ENCODE assay signal across 9 mouse cellular contexts in the genomic region with DNA sequence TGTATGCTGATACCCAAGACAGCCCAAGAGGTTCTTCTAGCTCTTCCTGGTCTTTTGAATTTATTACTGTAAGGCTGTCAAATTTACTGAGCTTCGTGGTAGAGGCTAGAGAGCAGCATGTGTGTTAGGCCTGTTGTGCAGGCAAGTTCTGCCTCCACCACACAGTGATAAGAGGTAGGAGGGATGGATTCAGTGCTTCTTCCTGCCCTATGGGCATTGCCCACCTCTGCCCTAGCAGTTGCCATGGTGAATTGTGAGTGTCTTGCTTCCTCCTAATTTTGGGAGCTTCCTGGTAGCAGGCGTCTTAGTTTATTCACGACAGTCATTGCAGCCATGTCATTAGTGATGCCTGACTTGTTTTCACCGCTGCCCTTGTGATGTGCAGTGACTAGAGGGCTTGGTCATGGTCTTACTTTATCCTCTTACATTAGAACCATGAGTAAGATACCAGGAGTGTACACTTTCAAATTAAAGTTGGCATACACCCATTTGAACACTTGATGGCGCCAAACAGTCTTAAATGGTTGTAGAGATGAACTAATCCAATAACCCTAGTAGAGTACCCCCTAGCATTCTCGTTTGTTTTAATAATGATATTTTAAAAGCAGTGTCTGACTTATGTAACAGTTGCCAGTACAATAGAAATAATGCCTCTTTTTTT. TPM values are rescaled to one million over a fixed set of nuclear protein-coding genes. Genes with fewer than 3 reads are reported as not detected.
A peak's percentile ranks its signal among the peaks of the same experiment; 100 is the strongest.
DNase-seq lines count a peak whose midpoint lies in the region; ATAC-seq and TF ChIP-seq lines count a peak whose summit lies in the region.
"Had no signal": no experiment of that assay in that cellular context is flagged by ENCODE, and none has a peak within 500 bp of the region (broad histone marks: within the 10 kb centered on the region; RNA-seq: fewer than 3 reads in every experiment).

No protein-coding gene starts in this region.

- no peak overlapping the region for H3K9ac ChIP-seq in liver, postnatal 0 days (replicated peaks)

- no peak for DNase-seq in cerebellum, adult 11-12 months
- peak; percentile 8 to 24 for DNase-seq in spleen, adult 2 months (ENCODE audit: low read depth in 1 of 2, low spot score in 2 of 2)
- no peak for DNase-seq in spleen, adult 12 weeks (ENCODE audit: low spot score)
- peak; percentile 33 for DNase-seq in hindlimb bud, embryonic 11.5 days (ENCODE audit: extremely low spot score, low read depth, low spot score)
- no peak for DNase-seq in liver, postnatal 0 days

- H3K27me3 ChIP-seq in spleen, adult 2 months (ENCODE audit: control insufficient read depth, insufficient read depth, low read length) = no peaks in the 10 kb centered on the region
- no peaks in the 10 kb centered on the region for H3K27me3 ChIP-seq in liver, postnatal 0 days (ENCODE audit: insufficient read depth, low read length)

- 43% methylated on average over 6 of the region's 6 CpGs for WGBS in spleen, adult 2 months
- 40% methylated on average over 6 of the region's 6 CpGs for WGBS in liver, postnatal 0 days (ENCODE audit: insufficient replicate concordance)

- peak; percentile 66; the same call in 1 of the 2 replicates for ATAC-seq in cerebellum, adult (ENCODE audit: insufficient number of reproducible peaks, low FRiP score, low TSS enrichment)
- peak; percentile 80 for ATAC-seq in common myeloid progenitor, adult 5-6 weeks (replicated peaks; ENCODE audit: low read depth, poor library complexity, severe bottlenecking)
- no peak for ATAC-seq in liver, postnatal 0 days
- peak; percentile 70; the same call in 1 of the 2 replicates for ATAC-seq in neutrophil, adult 5-6 weeks (ENCODE audit: extremely low read depth, insufficient number of reproducible peaks, low FRiP score, poor library complexity, severe bottlenecking)

- H3K4me2 ChIP-seq in liver, postnatal 0 days (ENCODE audit: low read depth, low read length) = no peak overlapping the region

- TF ChIP-seq CTCF in spleen, adult 2 months (IDR thresholded peaks at IDR 0.05; ENCODE audit: extremely low read depth, insufficient read depth, insufficient read length, insufficient replicate concordance) = no peak
- peak; percentile 68 for TF ChIP-seq CTCF in liver, postnatal 0 days (IDR thresholded peaks at IDR 0.05; ENCODE audit: low read depth)

- H3K4me1 ChIP-seq in spleen, adult 2 months (ENCODE audit: control insufficient read depth, insufficient read depth, insufficient read length) = no peaks in the 10 kb centered on the region
- H3K4me1 ChIP-seq in liver, postnatal 0 days (ENCODE audit: insufficient read depth) = no peaks in the 10 kb centered on the region

- no peak overlapping the region for H3K27ac ChIP-seq in spleen, adult 2 months (ENCODE audit: insufficient read depth, low read length)
- no peak overlapping the region for H3K27ac ChIP-seq in liver, postnatal 0 days (ENCODE audit: low read depth)

- no peak for TF ChIP-seq POLR2A in spleen, adult 2 months (IDR thresholded peaks at IDR 0.05; ENCODE audit: low read depth, low read length)

- H3K36me3 ChIP-seq in spleen, adult 2 months (ENCODE audit: control insufficient read depth, insufficient read depth, low read length) = peaks cover 3% of the 10 kb centered on the region; the same call in 1 of the 2 replicates
- peaks cover 14% of the 10 kb centered on the region; the same call in 1 of the 2 replicates for H3K36me3 ChIP-seq in liver, postnatal 0 days (replicated peaks; ENCODE audit: insufficient read depth, low read length)

- no peak for TF ChIP-seq EP300 in liver, postnatal 0 days (IDR thresholded peaks at IDR 0.05; ENCODE audit: low read depth)

- no peak overlapping the region for H3K4me3 ChIP-seq in spleen, adult 2 months (ENCODE audit: extremely low read depth, insufficient read depth, insufficient read length)
- no peak overlapping the region for H3K4me3 ChIP-seq in liver, postnatal 0 days (ENCODE audit: low read depth, low read length)

- no peaks in the 10 kb centered on the region for H3K9me3 ChIP-seq in liver, postnatal 0 days (ENCODE audit: low read length)

RNA-seq across cellular contexts. Expression of gene Fktn, which starts 25.3 kb away (rescaled TPM):
- 1.00 and 1.4 TPM in 2 replicates for polyA plus RNA-seq in spleen, adult 2 months (2012; rRNA removed)
- total RNA-seq in common myeloid progenitor, adult 5-6 weeks (2017) = 6.3 and 6.9 TPM in 2 replicates
- 2.5 TPM in 2 replicates for polyA plus RNA-seq in liver, postnatal 0 days (2015; fragmentation: Nextera tagmentation; extraction: Ambion mirVana)
- 2.2 and 3.1 TPM in 2 replicates for total RNA-seq in neutrophil, adult 5-6 weeks (2017)

RNA-seq across cellular contexts. Expression of gene Tal2, which starts 40.4 kb away (rescaled TPM):
- not detected in 2 replicates for polyA plus RNA-seq in spleen, adult 2 months (2012; rRNA removed)
- 0.49 TPM in 1 of 2 replicates, not detected in the other for total RNA-seq in common myeloid progenitor, adult 5-6 weeks (2017)
- polyA plus RNA-seq in liver, postnatal 0 days (2015; fragmentation: Nextera tagmentation; extraction: Ambion mirVana) = 0.05 TPM in 1 of 2 replicates, not detected in the other
- total RNA-seq in neutrophil, adult 5-6 weeks (2017) = 0.12 and 0.23 TPM in 2 replicates
- polyA plus RNA-seq: heart, embryonic 16.5 days had no signal

Comparison
In these comparisons a context has a peak if more than half of its experiments do, and no peak if none do; other contexts are left out.
1. DNase-seq: peak in spleen, adult 2 months (2 of 2) and hindlimb bud, embryonic 11.5 days (single experiment); none in cerebellum, adult 11-12 months (single experiment), spleen, adult 12 weeks (single experiment) and liver, postnatal 0 days (single experiment).